24 mouse cellular contexts compared by ENCODE assay signal in the genomic region with DNA sequence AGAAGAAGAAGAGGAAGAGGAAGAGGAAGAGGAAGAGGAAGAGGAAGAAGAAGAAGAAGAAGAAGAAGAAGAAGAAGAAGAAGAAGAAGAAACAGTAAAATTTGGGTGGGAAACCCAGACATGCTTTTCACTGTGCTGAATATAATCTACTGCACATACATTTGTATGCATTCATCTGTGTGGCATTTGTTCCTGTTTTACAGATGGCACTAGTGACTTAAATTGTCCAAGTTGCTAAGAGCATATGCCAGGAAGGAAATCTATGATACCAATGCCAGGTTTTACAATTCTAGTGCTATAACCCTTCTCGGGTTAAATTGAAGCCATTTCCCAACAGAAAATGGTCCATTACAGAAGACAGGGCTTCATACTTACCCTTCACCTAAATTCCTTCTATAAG.
DNase-seq lines count a peak whose midpoint lies in the region; ATAC-seq and TF ChIP-seq lines count a peak whose summit lies in the region.
"Had no signal": no experiment of that assay in that cellular context is flagged by ENCODE, and none has a peak within 500 bp of the region (broad histone marks: within the 10 kb centered on the region; RNA-seq: fewer than 3 reads in every experiment).

No protein-coding gene starts in this region.

- H3K4me3 ChIP-seq in forebrain, postnatal 0 days (ENCODE audit: low read depth, low read length) = no peak overlapping the region
- H3K4me3 ChIP-seq in forebrain, embryonic 11.5 days (ENCODE audit: low read depth, low read length) = no peak overlapping the region
- H3K4me3 ChIP-seq: embryonic facial prominence, embryonic 10.5 days; embryonic facial prominence, embryonic 12.5 days; forebrain, embryonic 12.5 days had no signal

- peak; percentile 71 for ATAC-seq in forebrain, postnatal 0 days
- no peak for ATAC-seq in forebrain, embryonic 11.5 days (replicated peaks; ENCODE audit: low FRiP score)
- ATAC-seq: activated CD4-positive, CD25-positive, alpha-beta regulatory T cell, adult 4 months; CD4-positive, CD25-positive, alpha-beta regulatory T cell, adult 4 months; forebrain, embryonic 14.5 days; forebrain, embryonic 16.5 days; Patski had no signal

- no peak for TF ChIP-seq CTCF in forebrain, postnatal 0 days (IDR thresholded peaks at IDR 0.05; ENCODE audit: low read depth)

- H3K27ac ChIP-seq in forebrain, postnatal 0 days (ENCODE audit: low read depth, low read length) = no peak overlapping the region
- H3K27ac ChIP-seq in forebrain, embryonic 11.5 days (ENCODE audit: low read depth, low read length) = no peak overlapping the region
- H3K27ac ChIP-seq: embryonic facial prominence, embryonic 10.5 days; embryonic facial prominence, embryonic 12.5 days; forebrain, embryonic 12.5 days had no signal

- H3K9me3 ChIP-seq in forebrain, postnatal 0 days (ENCODE audit: low read length) = no peaks in the 10 kb centered on the region
- no peaks in the 10 kb centered on the region for H3K9me3 ChIP-seq in forebrain, embryonic 11.5 days (ENCODE audit: control insufficient read depth, low read length)
- H3K9me3 ChIP-seq: embryonic facial prominence, embryonic 10.5 days; embryonic facial prominence, embryonic 12.5 days; forebrain, embryonic 12.5 days; G1E had no signal

- no peaks in the 10 kb centered on the region for H3K36me3 ChIP-seq in forebrain, postnatal 0 days (ENCODE audit: insufficient read depth)
- no peaks in the 10 kb centered on the region for H3K36me3 ChIP-seq in forebrain, embryonic 11.5 days (ENCODE audit: control insufficient read depth, insufficient read depth, low read length)
- H3K36me3 ChIP-seq: embryonic facial prominence, embryonic 10.5 days; embryonic facial prominence, embryonic 12.5 days; forebrain, embryonic 12.5 days; G1E had no signal

- no peak overlapping the region for H3K9ac ChIP-seq in forebrain, postnatal 0 days
- no peak overlapping the region for H3K9ac ChIP-seq in forebrain, embryonic 11.5 days (ENCODE audit: low read length)
- H3K9ac ChIP-seq: embryonic facial prominence, embryonic 12.5 days; forebrain, embryonic 12.5 days had no signal

- DNase-seq in forebrain, postnatal 0 days = peak; percentile 32
- DNase-seq in forebrain, embryonic 11.5 days (ENCODE audit: low spot score) = no peak
- DNase-seq in brain, adult 2 months (ENCODE audit: low read depth, low spot score) = peak; percentile 54
- DNase-seq in telencephalon, adult 2 months (ENCODE audit: low read depth, low spot score) = peak; percentile 36
- no peak for DNase-seq in kidney, adult 11 months
- DNase-seq: adrenal gland, adult 8-10 months; adrenal gland, postnatal 14 days; adrenal gland, postnatal 36 days; B cell, adult 2 months; cerebellum, adult 11-12 months; cerebellum, adult 2 months; cerebellum, adult 9-10 months; cerebellum, postnatal 10 days; cerebellum, postnatal 25 days had no signal

- H3K27me3 ChIP-seq in forebrain, postnatal 0 days (ENCODE audit: insufficient read depth, low read length) = no peaks in the 10 kb centered on the region
- no peaks in the 10 kb centered on the region for H3K27me3 ChIP-seq in forebrain, embryonic 11.5 days (ENCODE audit: control insufficient read depth, insufficient read depth, low read length)
- H3K27me3 ChIP-seq: CH12.LX; embryonic facial prominence, embryonic 12.5 days; forebrain, embryonic 12.5 days; Patski had no signal

- H3K4me2 ChIP-seq in forebrain, postnatal 0 days (ENCODE audit: low read depth) = no peak overlapping the region
- H3K4me2 ChIP-seq in forebrain, embryonic 11.5 days (ENCODE audit: low read depth, low read length, severe bottlenecking) = no peak overlapping the region
- H3K4me2 ChIP-seq: embryonic facial prominence, embryonic 12.5 days; forebrain, embryonic 12.5 days had no signal

- 69% methylated on average over 1 of the region's 1 CpGs for WGBS in forebrain, postnatal 0 days
- WGBS in forebrain, embryonic 11.5 days = 93% methylated on average over 1 of the region's 1 CpGs

- no peaks in the 10 kb centered on the region for H3K4me1 ChIP-seq in forebrain, postnatal 0 days (ENCODE audit: insufficient read depth)
- H3K4me1 ChIP-seq in forebrain, embryonic 11.5 days (replicated peaks; ENCODE audit: control insufficient read depth, insufficient read depth, low read length) = no peaks in the 10 kb centered on the region
- H3K4me1 ChIP-seq: embryonic facial prominence, embryonic 10.5 days; embryonic facial prominence, embryonic 12.5 days; forebrain, embryonic 12.5 days had no signal

Comparison
In these comparisons a context has a peak if more than half of its experiments do, and no peak if none do; other contexts are left out.
1. DNase-seq: peak in forebrain, postnatal 0 days (single experiment), brain, adult 2 months (single experiment) and telencephalon, adult 2 months (single experiment); none in forebrain, embryonic 11.5 days (single experiment) and kidney, adult 11 months (single experiment).